Mouse (Mus musculus) midbrain, embryonic 12.5 days (tissue): ENCODE data around the gene Pcdh15. TPM values are rescaled to one million over a fixed set of nuclear protein-coding genes. Genes with fewer than 3 reads are reported as not detected.

Source experiments
- ATAC-seq: fragments of 200-750 bp; cut with Nextera tagmentation; 2 replicates; pipeline ENCODE4 v1.8.0; 2017; ENCODE audit warnings: low read depth, moderate TSS enrichment, moderate library complexity; ENCODE audit not compliant: low FRiP score
- H3K27ac ChIP-seq: fragments of 300-500 bp; sonication (generic); replicated peaks from 2 replicates; pipeline ENCODE4 v1.5.1; 2016; ENCODE audit warnings: mild to moderate bottlenecking
- H3K27me3 ChIP-seq: fragments of 300-500 bp; sonication (generic); 2 replicates; pipeline ENCODE4 v1.6.1; 2016; ENCODE audit warnings: mild to moderate bottlenecking
- H3K36me3 ChIP-seq: fragments of 300-500 bp; sonication (generic); 2 replicates; pipeline ENCODE4 v1.6.1; 2016
- H3K4me1 ChIP-seq: fragments of 300-500 bp; sonication (generic); 2 replicates; pipeline ENCODE4 v1.6.1; 2016
- H3K4me2 ChIP-seq: fragments of 300-500 bp; sonication (generic); replicated peaks from 2 replicates; pipeline ENCODE4 v1.6.1; 2016; ENCODE audit warnings: mild to moderate bottlenecking, moderate library complexity
- H3K4me3 ChIP-seq: fragments of 300-500 bp; sonication (generic); 2 replicates; pipeline ENCODE4 v1.5.1; 2016; ENCODE audit warnings: mild to moderate bottlenecking
- H3K9ac ChIP-seq: fragments of 300-500 bp; sonication (generic); replicated peaks from 2 replicates; pipeline ENCODE4 v1.6.1; 2016; ENCODE audit warnings: mild to moderate bottlenecking, moderate library complexity
- H3K9me3 ChIP-seq: fragments of 300-500 bp; sonication (generic); 2 replicates; pipeline ENCODE4 v1.6.1; 2016; ENCODE audit warnings: mild to moderate bottlenecking
- WGBS: fragments of 180-500 bp; shearing (Covaris S2); methylation state at CpG from one replicate; pipeline ENCODE4 v1.1.7; 2016; 5-methylcytosine and 5-hydroxymethylcytosine counted together
- polyA plus RNA-seq: library from polyadenylated mRNA; unstranded; fragments of >200 nt; fragmentation: Nextera tagmentation; extraction: Ambion mirVana; gene quantifications from 2 replicates; pipeline ENCODE4 v1.2.1, GENCODE M21; 2016

Pcdh15 gene
- polyA plus RNA-seq, 1 experiment from 2014 or later: 2.6 TPM

GRCm38 (mm10) chr10:74538371-74538770 is 1439.2 kb downstream of the Pcdh15 start:
- ATAC-seq: no peak
- H3K9ac ChIP-seq: no peak overlapping the region
- H3K4me3 ChIP-seq: no peak overlapping the region
- no peaks in the 10 kb centered on the region for H3K27me3 ChIP-seq
- H3K36me3 ChIP-seq: no peaks in the 10 kb centered on the region
- H3K4me2 ChIP-seq: no peak overlapping the region
- no peak overlapping the region for H3K27ac ChIP-seq
- 87% methylated on average over 2 of the region's 2 CpGs for WGBS
- H3K4me1 ChIP-seq: no peaks in the 10 kb centered on the region
- no peaks in the 10 kb centered on the region for H3K9me3 ChIP-seq

- Histone ChIP-seq H3K27me3 (no peaks in the 10 kb centered on the region), H3K4me3 (no peak overlapping the region), H3K9ac (no peak overlapping the region), H3K4me1 (no peaks in the 10 kb centered on the region), H3K4me2 (no peak overlapping the region), H3K36me3 (no peaks in the 10 kb centered on the region), H3K9me3 (no peaks in the 10 kb centered on the region), H3K27ac (no peak overlapping the region)
- 89% methylated on average over 2 of the region's 2 CpGs for WGBS
- ATAC-seq: no peak
Measured at GRCm38 (mm10) chr10:74555326-74555725, 1456.2 kb downstream of the Pcdh15 start.

- WGBS: 78% methylated on average over 3 of the region's 3 CpGs
- Histone ChIP-seq H3K36me3 (no peaks in the 10 kb centered on the region), H3K27ac (no peak overlapping the region), H3K4me1 (no peaks in the 10 kb centered on the region), H3K9ac (no peak overlapping the region), H3K9me3 (no peaks in the 10 kb centered on the region), H3K4me3 (no peak overlapping the region), H3K27me3 (no peaks in the 10 kb centered on the region), H3K4me2 (no peak overlapping the region)
- no peak for ATAC-seq
Measured at GRCm38 (mm10) chr10:74569603-74570002, 1470.5 kb downstream of the Pcdh15 start.

- no peak overlapping the region for H3K9ac ChIP-seq
- H3K27ac ChIP-seq: no peak overlapping the region
- 88% methylated on average over 2 of the region's 2 CpGs for WGBS
- no peak overlapping the region for H3K4me2 ChIP-seq
- no peak overlapping the region for H3K4me3 ChIP-seq
- H3K27me3 ChIP-seq: no peaks in the 10 kb centered on the region
- no peak for ATAC-seq
- H3K9me3 ChIP-seq: no peaks in the 10 kb centered on the region
- H3K36me3 ChIP-seq: no peaks in the 10 kb centered on the region
- no peaks in the 10 kb centered on the region for H3K4me1 ChIP-seq
Measured at GRCm38 (mm10) chr10:74579924-74580323, 1480.8 kb downstream of the Pcdh15 start.

GRCm38 (mm10) chr10:74591799-74592198 is 1492.7 kb downstream of the Pcdh15 start:
- Histone ChIP-seq H3K27ac (no peak overlapping the region), H3K4me2 (no peak overlapping the region), H3K36me3 (no peaks in the 10 kb centered on the region), H3K9ac (no peak overlapping the region), H3K27me3 (no peaks in the 10 kb centered on the region), H3K4me1 (no peaks in the 10 kb centered on the region), H3K9me3 (no peaks in the 10 kb centered on the region), H3K4me3 (no peak overlapping the region)
- no peak for ATAC-seq
- WGBS: 78% methylated on average over 3 of the region's 3 CpGs

DNA sequence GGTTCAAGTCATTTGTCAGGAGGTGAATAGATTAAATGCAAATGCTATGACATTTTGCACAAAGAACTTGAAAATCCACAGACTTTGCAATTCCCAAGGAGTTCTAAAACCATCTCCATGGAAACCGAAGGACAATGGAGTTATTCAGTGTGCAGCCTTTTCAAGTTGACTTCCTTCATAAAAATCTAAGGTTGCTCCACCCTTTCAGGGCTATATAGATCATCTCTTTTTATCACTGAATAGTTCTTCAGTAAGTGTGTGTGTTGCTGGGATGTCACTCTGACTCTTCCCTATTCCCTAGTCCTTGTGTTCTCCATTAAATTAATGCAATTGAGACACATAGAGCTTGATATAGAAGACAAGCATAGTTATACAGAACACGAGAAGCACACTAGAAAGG is 1508.5 kb downstream of the Pcdh15 start:
- 0 out of 2 replicates have a peak, but pooled peaks have one; percentile 49 for ATAC-seq
- Histone ChIP-seq H3K27me3 (no peaks in the 10 kb centered on the region), H3K4me2 (no peak overlapping the region), H3K27ac (no peak overlapping the region), H3K9me3 (no peaks in the 10 kb centered on the region), H3K36me3 (no peaks in the 10 kb centered on the region), H3K4me1 (no peaks in the 10 kb centered on the region; the same call in 1 of the 2 replicates), H3K9ac (no peak overlapping the region), H3K4me3 (no peak overlapping the region)
- 61% methylated on average over 2 of the region's 2 CpGs for WGBS

DNA sequence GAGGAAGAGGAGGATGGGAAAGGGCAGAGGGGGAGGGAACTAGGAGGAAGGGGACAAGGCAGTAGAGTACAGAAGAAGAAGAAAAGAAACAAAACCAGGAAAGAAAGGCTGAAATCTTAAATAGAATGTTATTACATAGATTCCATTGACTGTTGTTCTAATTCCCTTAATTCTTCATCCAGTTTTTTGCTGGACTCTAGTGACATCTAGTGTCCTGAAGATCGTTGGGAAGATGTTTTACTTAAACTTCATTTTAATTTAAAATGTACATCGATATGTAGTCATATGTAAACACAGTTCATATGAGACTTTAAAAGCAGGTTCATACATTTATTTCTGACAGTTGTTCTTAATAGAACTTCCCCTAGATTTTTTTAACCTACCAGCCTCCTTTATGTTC is 1522.7 kb downstream of the Pcdh15 start:
- Histone ChIP-seq H3K4me2 (no peak overlapping the region), H3K36me3 (no peaks in the 10 kb centered on the region), H3K9ac (no peak overlapping the region), H3K27me3 (no peaks in the 10 kb centered on the region), H3K4me1 (no peaks in the 10 kb centered on the region), H3K27ac (no peak overlapping the region), H3K4me3 (no peak overlapping the region), H3K9me3 (no peaks in the 10 kb centered on the region)
- no peak for ATAC-seq
- WGBS: 63% methylated on average over 2 of the region's 2 CpGs

GRCm38 (mm10) chr10:74625715-74626114 is 1526.6 kb downstream of the Pcdh15 start:
- Histone ChIP-seq H3K4me1 (no peaks in the 10 kb centered on the region), H3K4me3 (no peak overlapping the region), H3K27ac (no peak overlapping the region), H3K36me3 (no peaks in the 10 kb centered on the region), H3K9me3 (no peaks in the 10 kb centered on the region), H3K9ac (no peak overlapping the region), H3K4me2 (no peak overlapping the region), H3K27me3 (no peaks in the 10 kb centered on the region)
- 88% methylated on average over 4 of the region's 4 CpGs for WGBS
- ATAC-seq: no peak

DNA sequence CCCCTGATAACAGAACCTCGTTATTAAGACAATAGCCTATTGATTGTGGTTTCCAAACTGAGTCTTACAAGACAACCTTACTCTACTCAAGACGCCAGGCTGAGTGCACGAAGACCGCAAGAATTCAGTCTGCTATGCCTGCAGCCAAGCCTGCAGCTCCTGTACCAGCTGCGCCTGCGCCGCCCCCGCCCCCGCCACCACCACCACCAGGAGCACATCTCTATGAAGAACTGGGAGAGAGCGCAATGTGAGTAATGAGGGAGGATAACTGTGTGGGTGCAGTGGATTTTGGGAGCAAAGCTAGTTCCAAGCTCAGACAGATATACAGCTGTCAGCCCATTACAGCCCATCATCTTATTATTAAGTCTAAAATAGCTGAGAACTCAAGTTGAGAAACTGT is 1527.5 kb downstream of the Pcdh15 start:
- Histone ChIP-seq H3K36me3 (no peaks in the 10 kb centered on the region), H3K4me3 (no peak overlapping the region), H3K27me3 (no peaks in the 10 kb centered on the region), H3K4me2 (no peak overlapping the region), H3K4me1 (no peaks in the 10 kb centered on the region), H3K27ac (no peak overlapping the region), H3K9me3 (no peaks in the 10 kb centered on the region), H3K9ac (no peak overlapping the region)
- WGBS: 65% methylated on average over 10 of the region's 10 CpGs
- ATAC-seq: no peak

DNA sequence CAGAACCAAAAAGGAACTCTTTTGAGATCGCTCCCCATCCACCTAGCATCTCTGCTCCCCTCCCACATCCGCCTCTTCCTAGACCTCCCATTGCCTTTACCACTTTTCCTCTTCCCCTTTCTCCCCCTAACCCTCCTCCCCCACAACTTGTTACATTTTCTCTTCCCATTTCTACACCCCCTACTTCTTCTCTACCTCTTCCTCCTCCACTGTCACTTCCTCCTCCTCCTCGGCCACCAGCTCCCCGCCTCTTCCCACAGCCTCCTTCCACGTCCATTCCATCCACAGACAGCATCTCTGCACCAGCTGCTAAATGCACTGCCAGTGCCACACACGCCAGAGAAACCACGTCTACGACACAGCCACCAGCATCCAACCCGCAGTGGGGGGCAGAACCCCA is 1532.2 kb downstream of the Pcdh15 start:
- no peaks in the 10 kb centered on the region for H3K9me3 ChIP-seq
- ATAC-seq: no peak
- H3K27me3 ChIP-seq: no peaks in the 10 kb centered on the region
- no peak overlapping the region for H3K4me2 ChIP-seq
- 87% methylated on average over 8 of the region's 9 CpGs for WGBS
- H3K4me3 ChIP-seq: no peak overlapping the region
- no peaks in the 10 kb centered on the region for H3K36me3 ChIP-seq
- H3K9ac ChIP-seq: no peak overlapping the region
- H3K4me1 ChIP-seq: no peaks in the 10 kb centered on the region
- no peak overlapping the region for H3K27ac ChIP-seq

GRCm38 (mm10) chr10:74637040-74637439 is 1537.9 kb downstream of the Pcdh15 start:
- H3K9ac ChIP-seq: no peak overlapping the region
- no peak for ATAC-seq
- 32% methylated on average over 4 of the region's 4 CpGs for WGBS

DNA sequence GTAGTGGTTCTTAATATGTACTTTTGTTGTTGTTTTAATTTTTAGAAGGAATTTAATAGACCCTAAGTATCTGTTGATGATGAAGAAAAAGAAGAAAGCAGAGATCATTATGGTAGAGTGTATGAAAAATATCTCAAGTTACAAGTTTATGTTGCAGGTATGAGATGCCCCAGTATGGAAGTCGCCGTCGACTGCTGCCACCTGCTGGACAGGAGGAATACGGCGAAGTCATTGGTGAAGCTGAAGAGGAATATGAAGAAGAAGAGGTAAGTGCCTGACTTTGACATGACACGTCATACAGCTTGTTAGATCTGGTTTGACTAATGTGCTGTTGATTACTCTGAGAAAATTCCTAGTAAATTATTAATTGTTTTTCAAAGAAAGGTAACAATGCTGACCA is 1543.0 kb downstream of the Pcdh15 start:
- WGBS: 60% methylated on average over 6 of the region's 6 CpGs
- Histone ChIP-seq H3K27me3 (no peaks in the 10 kb centered on the region), H3K4me2 (no peak overlapping the region), H3K36me3 (no peaks in the 10 kb centered on the region), H3K27ac (no peak overlapping the region), H3K9me3 (no peaks in the 10 kb centered on the region), H3K9ac (no peak overlapping the region), H3K4me1 (no peaks in the 10 kb centered on the region), H3K4me3 (no peak overlapping the region)
- no peak for ATAC-seq

More at GRCm38 (mm10) chr10:74637040-74637439, 1537.9 kb downstream of the Pcdh15 start:
- no peaks in the 10 kb centered on the region for H3K9me3 ChIP-seq
- no peaks in the 10 kb centered on the region for H3K27me3 ChIP-seq
- no peaks in the 10 kb centered on the region for H3K36me3 ChIP-seq
- no peak overlapping the region for H3K4me3 ChIP-seq
- H3K4me1 ChIP-seq: no peaks in the 10 kb centered on the region
- H3K4me2 ChIP-seq: no peak overlapping the region
- no peak overlapping the region for H3K27ac ChIP-seq

DNA sequence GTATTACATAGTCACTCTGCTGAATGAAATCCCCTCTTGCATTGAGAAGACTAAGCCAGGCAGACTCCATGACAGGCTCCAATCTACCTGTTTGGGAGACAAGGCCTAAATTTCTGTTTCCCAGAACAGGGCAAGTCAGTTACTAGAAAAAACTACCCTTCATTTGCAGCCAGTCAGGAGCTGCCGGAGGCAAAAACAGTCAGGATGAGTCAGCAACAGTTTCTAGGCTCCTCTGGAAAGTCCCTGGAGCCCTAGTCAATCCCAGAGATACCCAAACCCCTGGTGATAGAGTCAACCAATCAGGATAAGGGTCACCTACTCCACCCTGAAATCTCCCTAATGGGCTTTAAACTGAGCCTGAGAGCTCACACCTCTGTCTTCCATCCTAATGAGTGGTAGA is 1564.0 kb downstream of the Pcdh15 start:
- no peaks in the 10 kb centered on the region for H3K4me1 ChIP-seq
- WGBS: 87% methylated on average over 1 of the region's 1 CpGs

More for the DNA sequence above, 1564.0 kb downstream of the Pcdh15 start:
- no peak overlapping the region for H3K9ac ChIP-seq
- no peak overlapping the region for H3K27ac ChIP-seq
- H3K4me2 ChIP-seq: no peak overlapping the region
- H3K4me3 ChIP-seq: no peak overlapping the region
- no peaks in the 10 kb centered on the region for H3K9me3 ChIP-seq
- no peaks in the 10 kb centered on the region for H3K27me3 ChIP-seq
- ATAC-seq: no peak
- no peaks in the 10 kb centered on the region for H3K36me3 ChIP-seq
